Mouse (Mus musculus): ENCODE results near the gene Neurl4.

DNA sequence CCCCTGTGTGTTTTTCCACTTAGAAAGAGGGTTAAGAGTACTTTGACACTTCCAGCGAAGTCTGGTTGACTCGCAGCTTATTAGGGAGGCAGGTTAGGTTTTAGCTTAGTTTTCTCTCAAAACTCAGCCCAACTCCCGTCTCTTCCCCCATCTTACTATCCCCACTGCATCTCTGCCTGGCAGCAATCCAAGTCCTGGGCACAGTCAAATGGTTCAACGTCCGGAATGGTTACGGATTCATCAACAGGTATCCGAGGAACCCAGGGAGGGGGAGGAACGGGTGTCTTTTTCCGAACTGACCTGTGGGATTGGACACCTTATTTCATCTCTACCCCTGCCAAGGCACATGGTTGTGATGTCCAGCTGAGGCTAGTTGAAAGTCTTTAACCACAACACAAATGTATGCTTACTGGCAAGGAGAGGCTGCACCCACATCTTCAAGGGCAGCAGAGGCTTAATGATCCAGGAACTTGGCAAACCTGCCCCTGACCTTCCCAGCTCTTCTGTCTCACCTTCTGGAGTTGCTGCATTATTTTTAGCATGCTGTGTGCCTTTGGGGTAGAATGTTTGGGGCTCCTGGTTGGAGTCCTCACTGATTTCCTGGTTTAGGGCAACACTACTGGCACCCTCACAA is 36.0 kb downstream of the Neurl4 start:
- no peak for TF ChIP-seq CTCF (conservative IDR thresholded peaks at IDR 0.05; ENCODE audit: low read length)
- TF ChIP-seq NANOG (IDR thresholded peaks at IDR 0.05; ENCODE audit: borderline replicate concordance, low read length), result no peak
- no peak for TF ChIP-seq POU5F1 (IDR thresholded peaks at IDR 0.05; ENCODE audit: borderline replicate concordance, low read length)

Data from E14TG2a.4 (cell line).